Mouse (Mus musculus) WW6 (cell line): ENCODE data around the gene Gm10721.
"Not testable (repeated sequence)": the region's sequence is repeated elsewhere in the genome, so short reads cannot be mapped to it uniquely, and the experiment has no call there.

Experiments
- DNase-seq: peaks from one replicate; pipeline ENCODE4 v3.0.0-alpha.2; 2013; ENCODE audit warnings: low read depth, low spot score

The Gm10721 gene

GRCm38 (mm10) chr9:3024912-3025467 is 12.1 kb downstream of the Gm10721 start, which contains the start of gene Gm10717:
Gene Gm10717 (plus strand): TSS chr9:3025417.
- DNase-seq = not testable (repeated sequence)

- not testable (repeated sequence) for DNase-seq
These were observed 12.7 kb downstream of the Gm10721 start for GRCm38 (mm10) chr9:3025653-3026052.

GRCm38 (mm10) chr9:3026136-3026535 is 13.2 kb downstream of the Gm10721 start:
- not testable (repeated sequence) for DNase-seq

GRCm38 (mm10) chr9:3026741-3027140 is 13.8 kb downstream of the Gm10721 start:
- not testable (repeated sequence) for DNase-seq

GRCm38 (mm10) chr9:3027200-3027599 is 14.3 kb downstream of the Gm10721 start:
- DNase-seq = peak; percentile 73

GRCm38 (mm10) chr9:3029276-3030000 is 16.5 kb downstream of the Gm10721 start:
- DNase-seq = not testable (repeated sequence)

- peak; percentile 100 for DNase-seq
These were observed 17.9 kb downstream of the Gm10721 start for GRCm38 (mm10) chr9:3030677-3031318.

- not testable (repeated sequence) for DNase-seq
These were observed 21.4 kb downstream of the Gm10721 start, which contains the start of gene Gm17535 for GRCm38 (mm10) chr9:3034299-3034698. Gene Gm17535 (plus strand): TSS chr9:3034599.

- DNase-seq = not testable (repeated sequence)
These were observed 23.6 kb downstream of the Gm10721 start, which contains the start of gene Gm10715 for GRCm38 (mm10) chr9:3036577-3036976. Gene Gm10715 (plus strand): TSS chr9:3036877.

GRCm38 (mm10) chr9:3038161-3038560 is 25.2 kb downstream of the Gm10721 start:
- peak; percentile 13 for DNase-seq
